Comparison of ENCODE assay signal across 12 mouse cellular contexts in the genomic region with DNA sequence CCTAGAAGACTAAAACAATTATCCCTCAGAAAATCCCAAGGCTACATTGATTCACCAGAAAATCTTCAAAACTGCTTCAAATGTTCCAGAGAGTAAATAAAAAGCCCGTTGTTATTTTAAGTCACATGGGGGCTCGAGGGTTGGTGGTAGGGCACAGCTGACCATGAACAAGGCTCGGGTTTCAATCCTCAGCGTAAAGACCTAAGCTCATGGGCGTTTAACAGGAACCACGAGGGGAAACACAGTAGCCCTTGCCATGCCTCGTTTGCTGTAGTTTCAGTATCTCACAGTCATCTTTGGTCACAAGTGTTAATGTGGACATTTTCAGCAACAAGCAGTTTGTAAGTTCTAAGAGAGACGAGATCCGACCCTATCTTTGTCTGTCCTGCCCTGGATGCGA. TPM values are rescaled to one million over a fixed set of nuclear protein-coding genes. Genes with fewer than 3 reads are reported as not detected.
A peak's percentile ranks its signal among the peaks of the same experiment; 100 is the strongest.
DNase-seq lines count a peak whose midpoint lies in the region; ATAC-seq lines count a peak whose summit lies in the region.
"Had no signal": no experiment of that assay in that cellular context is flagged by ENCODE, and none has a peak within 500 bp of the region (broad histone marks: within the 10 kb centered on the region; RNA-seq: fewer than 3 reads in every experiment).

No protein-coding gene starts in this region.

- H3K4me2 ChIP-seq in neural tube, embryonic 14.5 days (ENCODE audit: low read depth, low read length), result no peak overlapping the region
- H3K4me2 ChIP-seq: liver, embryonic 15.5 days had no signal

- H3K36me3 ChIP-seq in heart, embryonic 10.5 days, result no peaks in the 10 kb centered on the region
- H3K36me3 ChIP-seq in megakaryocyte, embryonic 14.5 days (replicated peaks; ENCODE audit: low read length), result no peaks in the 10 kb centered on the region
- H3K36me3 ChIP-seq in forebrain, embryonic 10.5 days (replicated peaks), result no peaks in the 10 kb centered on the region
- H3K36me3 ChIP-seq in neural tube, embryonic 14.5 days (ENCODE audit: control insufficient read depth, insufficient read depth, low read length), result no peaks in the 10 kb centered on the region
- H3K36me3 ChIP-seq: liver, embryonic 15.5 days had no signal

- H3K4me1 ChIP-seq in heart, embryonic 10.5 days, result peaks cover 26% of the 10 kb centered on the region
- peaks cover 30% of the 10 kb centered on the region for H3K4me1 ChIP-seq in megakaryocyte, embryonic 14.5 days
- peaks cover 30% of the 10 kb centered on the region for H3K4me1 ChIP-seq in forebrain, embryonic 10.5 days
- peaks cover 7% of the 10 kb centered on the region; the same call in 1 of the 2 replicates for H3K4me1 ChIP-seq in neural tube, embryonic 14.5 days (ENCODE audit: control insufficient read depth, insufficient read depth, low read length)
- H3K4me1 ChIP-seq: liver, embryonic 15.5 days had no signal

- 31% methylated on average over 10 of the region's 10 CpGs for WGBS in heart, embryonic 10.5 days
- 55% methylated on average over 10 of the region's 10 CpGs for WGBS in forebrain, embryonic 10.5 days
- 57% methylated on average over 10 of the region's 10 CpGs for WGBS in neural tube, embryonic 14.5 days

- peak overlapping the region; percentile 69; the same call in 1 of the 2 replicates for H3K27ac ChIP-seq in heart, embryonic 10.5 days
- peak overlapping the region; percentile 78 for H3K27ac ChIP-seq in forebrain, embryonic 10.5 days
- H3K27ac ChIP-seq in neural tube, embryonic 14.5 days (ENCODE audit: low read depth, low read length), result peak overlapping the region; percentile 66
- H3K27ac ChIP-seq: liver, embryonic 15.5 days had no signal

- intact Hi-C loops in heart, postnatal 14 days (cut with DNase I), result no loop called here
- intact Hi-C loops in left cerebral cortex, postnatal 4 days (cut with DNase I), result no loop called here

- H3K9me3 ChIP-seq in heart, embryonic 10.5 days, result no peaks in the 10 kb centered on the region
- no peaks in the 10 kb centered on the region for H3K9me3 ChIP-seq in megakaryocyte, embryonic 14.5 days
- no peaks in the 10 kb centered on the region for H3K9me3 ChIP-seq in forebrain, embryonic 10.5 days
- no peaks in the 10 kb centered on the region for H3K9me3 ChIP-seq in neural tube, embryonic 14.5 days (ENCODE audit: control insufficient read depth, low read length)
- H3K9me3 ChIP-seq: liver, embryonic 15.5 days had no signal

- DNase-seq in heart, embryonic 10.5 days (ENCODE audit: low spot score), result no peak
- DNase-seq in heart, postnatal 14 days, result no peak
- DNase-seq in forebrain, embryonic 10.5 days (ENCODE audit: extremely low spot score, low spot score), result no peak
- no peak for DNase-seq in left cerebral cortex, postnatal 4 days
- DNase-seq in urinary bladder, postnatal 25 days (ENCODE audit: low spot score), result no peak
- DNase-seq: heart, postnatal 36 days; kidney, adult 11 months; right cerebral cortex, postnatal 25 days had no signal

- no peaks in the 10 kb centered on the region for H3K27me3 ChIP-seq in heart, embryonic 10.5 days (ENCODE audit: insufficient read depth, poor library complexity, severe bottlenecking)
- H3K27me3 ChIP-seq in megakaryocyte, embryonic 14.5 days (replicated peaks), result peaks cover 2% of the 10 kb centered on the region
- peaks cover 4% of the 10 kb centered on the region; the same call in 1 of the 2 replicates for H3K27me3 ChIP-seq in forebrain, embryonic 10.5 days (ENCODE audit: poor library complexity, severe bottlenecking)
- no peaks in the 10 kb centered on the region for H3K27me3 ChIP-seq in neural tube, embryonic 14.5 days (ENCODE audit: control insufficient read depth, insufficient read depth, low read length)
- H3K27me3 ChIP-seq: liver, embryonic 15.5 days had no signal

- ATAC-seq in megakaryocyte, adult 5-6 weeks (ENCODE audit: poor library complexity, severe bottlenecking), result no peak
- no peak for ATAC-seq in neural tube, embryonic 14.5 days (ENCODE audit: low read depth)

- H3K4me3 ChIP-seq in heart, embryonic 10.5 days, result peak overlapping the region; percentile 29; the same call in 1 of the 2 replicates
- H3K4me3 ChIP-seq in megakaryocyte, embryonic 14.5 days (replicated peaks), result peak overlapping the region; percentile 39
- H3K4me3 ChIP-seq in forebrain, embryonic 10.5 days, result no peak overlapping the region
- no peak overlapping the region for H3K4me3 ChIP-seq in neural tube, embryonic 14.5 days (ENCODE audit: low read depth, low read length)
- H3K4me3 ChIP-seq: liver, embryonic 15.5 days had no signal

- H3K9ac ChIP-seq in neural tube, embryonic 14.5 days (replicated peaks; ENCODE audit: low read depth, low read length), result no peak overlapping the region
- H3K9ac ChIP-seq: liver, embryonic 15.5 days had no signal

RNA-seq across cellular contexts. Expression of gene Ubl7, which starts 10.3 kb away (rescaled TPM):
- 110 TPM in 2 replicates for polyA plus RNA-seq in heart, embryonic 10.5 days (2016; fragmentation: Nextera tagmentation; extraction: Ambion mirVana)
- 10 to 100 TPM; 70.7 to 73.5 TPM for total RNA-seq in heart, postnatal 14 days (2021)
- 138 and 474 TPM in 2 replicates for polyA plus RNA-seq in megakaryocyte, embryonic 14.5 days (2012; ENCODE audit: insufficient read depth, low replicate concordance)
- total RNA-seq in megakaryocyte, adult 5-6 weeks (2015), result 82.3 and 95.7 TPM in 2 replicates
- total RNA-seq in megakaryocyte, adult 5-6 weeks (2017), result 22.8 and 27.7 TPM in 2 replicates
- polyA plus RNA-seq in forebrain, embryonic 10.5 days (2016; fragmentation: Nextera tagmentation; extraction: Ambion mirVana), result 109 and 111 TPM in 2 replicates
- polyA plus RNA-seq in neural tube, embryonic 14.5 days (2014; fragmentation: Nextera tagmentation; extraction: Ambion mirVana), result 157 and 164 TPM in 2 replicates
- total RNA-seq in left cerebral cortex, postnatal 4 days (2021), result 10 to 100 TPM; 94.0 to 97.2 TPM

RNA-seq across cellular contexts. Expression of gene Sema7a, which starts 39.4 kb away (rescaled TPM):
- polyA plus RNA-seq in heart, embryonic 10.5 days (2016; fragmentation: Nextera tagmentation; extraction: Ambion mirVana), result 0.16 TPM in 1 of 2 replicates, not detected in the other
- total RNA-seq in heart, postnatal 14 days (2021), result 10 to 100 TPM; 38.9 to 43.7 TPM
- polyA plus RNA-seq in megakaryocyte, embryonic 14.5 days (2012; ENCODE audit: insufficient read depth, low replicate concordance), result 7.2 and 10.4 TPM in 2 replicates
- 1.1 and 1.4 TPM in 2 replicates for total RNA-seq in megakaryocyte, adult 5-6 weeks (2015)
- total RNA-seq in megakaryocyte, adult 5-6 weeks (2017), result 3.9 and 5.0 TPM in 2 replicates
- 0.14 and 0.75 TPM in 2 replicates for polyA plus RNA-seq in forebrain, embryonic 10.5 days (2016; fragmentation: Nextera tagmentation; extraction: Ambion mirVana)
- 5.6 and 7.2 TPM in 2 replicates for polyA plus RNA-seq in neural tube, embryonic 14.5 days (2014; fragmentation: Nextera tagmentation; extraction: Ambion mirVana)
- total RNA-seq in left cerebral cortex, postnatal 4 days (2021), result 100 to 1,000 TPM; 128 to 151 TPM
- polyA plus RNA-seq: liver, embryonic 15.5 days had no signal

Comparison
In these comparisons a context has a peak if more than half of its experiments do, and no peak if none do; other contexts are left out.
1. H3K4me3 ChIP-seq: peak in heart, embryonic 10.5 days (single experiment) and megakaryocyte, embryonic 14.5 days (single experiment); none in forebrain, embryonic 10.5 days (single experiment) and neural tube, embryonic 14.5 days (single experiment).
2. Peak in every context shown above with its lines, with median percentiles within 50 percentile points of each other: H3K27ac ChIP-seq.